Mouse (Mus musculus) intestine, embryonic 16.5 days (tissue): ENCODE measurements at regions not wholly inside any gene's neighbourhood (a gene's known extent, or its start where the extent isn't known, plus 50 kb on each side); places are given as distances from the start of the nearest gene placed in this dataset.

Experiments
- ATAC-seq: fragments of 200-750 bp; cut with Nextera tagmentation; 2 replicates; pipeline ENCODE4 v1.8.0; 2017; ENCODE audit warnings: moderate TSS enrichment, moderate library complexity
- H3K27ac ChIP-seq: fragments of 300-500 bp; sonication (generic); 2 replicates; pipeline ENCODE4 v1.5.1; 2014; ENCODE audit warnings: mild to moderate bottlenecking, low read length
- H3K27me3 ChIP-seq: fragments of 300-500 bp; sonication (generic); replicated peaks from 2 replicates; pipeline ENCODE4 v1.6.1; 2014; ENCODE audit warnings: low read length, control low read depth, mixed read lengths; ENCODE audit not compliant: control insufficient read depth, insufficient read depth
- H3K36me3 ChIP-seq: fragments of 300-500 bp; sonication (generic); 2 replicates; pipeline ENCODE4 v1.6.1; 2014; ENCODE audit warnings: low read length, control low read depth; ENCODE audit not compliant: control insufficient read depth, insufficient read depth
- H3K4me1 ChIP-seq: fragments of 300-500 bp; sonication (generic); 2 replicates; pipeline ENCODE4 v1.6.1; 2014; ENCODE audit warnings: low read length, control low read depth, mixed read lengths; ENCODE audit not compliant: control insufficient read depth, insufficient read depth
- H3K4me2 ChIP-seq: fragments of 300-500 bp; sonication (generic); 2 replicates; pipeline ENCODE4 v1.6.1; 2014; ENCODE audit warnings: low read depth, low read length, control low read depth
- H3K4me3 ChIP-seq: fragments of 300-500 bp; sonication (generic); 2 replicates; pipeline ENCODE4 v1.5.1; 2014; ENCODE audit warnings: mild to moderate bottlenecking, low read length
- H3K9ac ChIP-seq: fragments of 300-500 bp; sonication (generic); 2 replicates; pipeline ENCODE4 v1.6.1; 2014; ENCODE audit warnings: low read depth, low read length
- H3K9me3 ChIP-seq: fragments of 300-500 bp; sonication (generic); 2 replicates; pipeline ENCODE4 v1.6.1; 2016; ENCODE audit warnings: low read length, control low read depth; ENCODE audit not compliant: control insufficient read depth
- WGBS: fragments of 180-500 bp; shearing (Covaris S2); extraction: QIAGEN DNeasy Blood & Tissue Kit; methylation state at CpG from one replicate; pipeline ENCODE4 v1.1.7; 2014; 5-methylcytosine and 5-hydroxymethylcytosine counted together

GRCm38 (mm10) chr7:65772845-65773244 lies 81.9 kb downstream of the Tm2d3 start:
- Histone ChIP-seq H3K27ac (no peak overlapping the region), H3K36me3 (no peaks in the 10 kb centered on the region), H3K9me3 (no peaks in the 10 kb centered on the region), H3K4me2 (no peak overlapping the region), H3K27me3 (no peaks in the 10 kb centered on the region), H3K4me3 (no peak overlapping the region), H3K4me1 (no peaks in the 10 kb centered on the region), H3K9ac (no peak overlapping the region)
- ATAC-seq = no peak
- WGBS = 84% methylated on average over 3 of the region's 3 CpGs

GRCm38 (mm10) chr7:65773948-65774347 lies 83.0 kb downstream of the Tm2d3 start:
- Histone ChIP-seq H3K4me2 (no peak overlapping the region), H3K9me3 (no peaks in the 10 kb centered on the region), H3K9ac (no peak overlapping the region), H3K4me1 (no peaks in the 10 kb centered on the region), H3K36me3 (no peaks in the 10 kb centered on the region), H3K4me3 (no peak overlapping the region), H3K27ac (no peak overlapping the region), H3K27me3 (no peaks in the 10 kb centered on the region)
- ATAC-seq = no peak
- 68% methylated on average over 2 of the region's 2 CpGs for WGBS

- Histone ChIP-seq H3K27ac (no peak overlapping the region), H3K36me3 (no peaks in the 10 kb centered on the region), H3K9ac (no peak overlapping the region), H3K4me2 (no peak overlapping the region), H3K9me3 (no peaks in the 10 kb centered on the region), H3K4me1 (no peaks in the 10 kb centered on the region), H3K27me3 (no peaks in the 10 kb centered on the region), H3K4me3 (no peak overlapping the region)
- ATAC-seq = no peak
- WGBS = 89% methylated on average over 11 of the region's 11 CpGs
These were observed 83.5 kb downstream of the Tm2d3 start for GRCm38 (mm10) chr7:65774388-65775015.

- no peaks in the 10 kb centered on the region for H3K4me1 ChIP-seq
- 94% methylated on average over 3 of the region's 3 CpGs for WGBS
- H3K4me2 ChIP-seq = no peak overlapping the region
- H3K9ac ChIP-seq = no peak overlapping the region
- no peak overlapping the region for H3K27ac ChIP-seq
- H3K27me3 ChIP-seq = no peaks in the 10 kb centered on the region
- no peaks in the 10 kb centered on the region for H3K9me3 ChIP-seq
- H3K36me3 ChIP-seq = no peaks in the 10 kb centered on the region
- H3K4me3 ChIP-seq = no peak overlapping the region
- ATAC-seq = no peak
These were observed 84.0 kb downstream of the Tm2d3 start for GRCm38 (mm10) chr7:65775016-65775415.

GRCm38 (mm10) chr7:65779716-65780372 lies 81.7 kb upstream of the Pcsk6 start:
- Histone ChIP-seq H3K4me3 (no peak overlapping the region), H3K36me3 (no peaks in the 10 kb centered on the region), H3K27me3 (no peaks in the 10 kb centered on the region), H3K27ac (no peak overlapping the region), H3K9ac (no peak overlapping the region), H3K4me1 (no peaks in the 10 kb centered on the region), H3K9me3 (no peaks in the 10 kb centered on the region), H3K4me2 (no peak overlapping the region)
- WGBS = 73% methylated on average over 14 of the region's 14 CpGs
- no peak for ATAC-seq

GRCm38 (mm10) chr7:65780578-65781370 lies 80.8 kb upstream of the Pcsk6 start:
- ATAC-seq = no peak
- Histone ChIP-seq H3K4me3 (no peak overlapping the region), H3K9me3 (no peaks in the 10 kb centered on the region), H3K4me1 (no peaks in the 10 kb centered on the region), H3K9ac (no peak overlapping the region; the same call in 1 of the 2 replicates), H3K27me3 (no peaks in the 10 kb centered on the region), H3K27ac (no peak overlapping the region), H3K4me2 (no peak overlapping the region), H3K36me3 (no peaks in the 10 kb centered on the region)
- 66% methylated on average over 9 of the region's 9 CpGs for WGBS

GRCm38 (mm10) chr7:65782024-65782423 lies 79.5 kb upstream of the Pcsk6 start:
- WGBS = 82% methylated on average over 7 of the region's 7 CpGs
- H3K27me3 ChIP-seq = no peaks in the 10 kb centered on the region

GRCm38 (mm10) chr7:65783773-65784172 lies 77.8 kb upstream of the Pcsk6 start:
- H3K4me1 ChIP-seq = no peaks in the 10 kb centered on the region
- H3K27me3 ChIP-seq = no peaks in the 10 kb centered on the region
- no peak overlapping the region for H3K4me2 ChIP-seq
- H3K9me3 ChIP-seq = no peaks in the 10 kb centered on the region
- H3K9ac ChIP-seq = no peak overlapping the region
- no peak overlapping the region for H3K4me3 ChIP-seq
- 35% methylated on average over 4 of the region's 4 CpGs for WGBS
- ATAC-seq = no peak
- H3K36me3 ChIP-seq = no peaks in the 10 kb centered on the region
- H3K27ac ChIP-seq = no peak overlapping the region

More at GRCm38 (mm10) chr7:65782024-65782423, 79.5 kb upstream of the Pcsk6 start:
- H3K4me2 ChIP-seq = no peak overlapping the region
- H3K4me1 ChIP-seq = no peaks in the 10 kb centered on the region
- no peaks in the 10 kb centered on the region for H3K9me3 ChIP-seq
- ATAC-seq = no peak
- H3K27ac ChIP-seq = no peak overlapping the region
- no peak overlapping the region for H3K9ac ChIP-seq
- H3K4me3 ChIP-seq = no peak overlapping the region
- no peaks in the 10 kb centered on the region for H3K36me3 ChIP-seq

- no peaks in the 10 kb centered on the region for H3K9me3 ChIP-seq
- no peaks in the 10 kb centered on the region for H3K27me3 ChIP-seq
- no peak overlapping the region for H3K27ac ChIP-seq
- no peak for ATAC-seq
- H3K9ac ChIP-seq = no peak overlapping the region
- no peak overlapping the region for H3K4me3 ChIP-seq
- H3K4me2 ChIP-seq = no peak overlapping the region
- 55% methylated on average over 2 of the region's 2 CpGs for WGBS
- H3K4me1 ChIP-seq = peaks cover 16% of the 10 kb centered on the region
- H3K36me3 ChIP-seq = no peaks in the 10 kb centered on the region
These were observed 74.6 kb upstream of the Pcsk6 start for GRCm38 (mm10) chr7:65786916-65787315.
